Mouse (Mus musculus) neural tube, embryonic 11.5 days (tissue): ENCODE results near the gene Gins1. TPM values are rescaled to one million over a fixed set of nuclear protein-coding genes. Genes with fewer than 3 reads are reported as not detected.

Experiments used
- ATAC-seq: fragments of 200-750 bp; cut with Nextera tagmentation; 2 replicates; pipeline ENCODE4 v1.8.0; 2017; ENCODE audit warnings: moderate number of reproducible peaks, mild to moderate bottlenecking, moderate TSS enrichment, moderate library complexity; ENCODE audit not compliant: insufficient read depth, low FRiP score, low TSS enrichment
- DNase-seq: peaks from one replicate; pipeline ENCODE4 v3.0.0-alpha.2; 2015; ENCODE audit warnings: low spot score
- H3K27ac ChIP-seq: fragments of 300-500 bp; sonication (generic); 2 replicates; pipeline ENCODE4 v1.5.1; 2014; ENCODE audit warnings: low read depth, mild to moderate bottlenecking, low read length
- H3K27me3 ChIP-seq: fragments of 300-500 bp; sonication (generic); 2 replicates; pipeline ENCODE4 v1.6.1; 2014; ENCODE audit warnings: mild to moderate bottlenecking, low read length, mixed read lengths; ENCODE audit not compliant: control insufficient read depth, insufficient read depth
- H3K36me3 ChIP-seq: fragments of 300-500 bp; sonication (generic); 2 replicates; pipeline ENCODE4 v1.6.1; 2014; ENCODE audit warnings: mild to moderate bottlenecking, low read length, moderate library complexity, mixed read lengths; ENCODE audit not compliant: control insufficient read depth, insufficient read depth
- H3K4me1 ChIP-seq: fragments of 300-500 bp; sonication (generic); 2 replicates; pipeline ENCODE4 v1.6.1; 2014; ENCODE audit warnings: low read length, mixed read lengths; ENCODE audit not compliant: control insufficient read depth, insufficient read depth
- H3K4me2 ChIP-seq: fragments of 300-500 bp; sonication (generic); 2 replicates; pipeline ENCODE4 v1.6.1; 2014; ENCODE audit warnings: low read depth, mild to moderate bottlenecking, moderate library complexity
- H3K4me3 ChIP-seq: fragments of 300-500 bp; sonication (generic); 2 replicates; pipeline ENCODE4 v1.5.1; 2014; ENCODE audit warnings: low read depth, low read length
- H3K9ac ChIP-seq: fragments of 300-500 bp; sonication (generic); 2 replicates; pipeline ENCODE4 v1.6.1; 2014; ENCODE audit warnings: mild to moderate bottlenecking, low read length
- H3K9me3 ChIP-seq: fragments of 300-500 bp; sonication (generic); 2 replicates; pipeline ENCODE4 v1.6.1; 2016; ENCODE audit warnings: low read length; ENCODE audit not compliant: control insufficient read depth
- WGBS: fragments of 180-500 bp; shearing (Covaris S2); extraction: QIAGEN DNeasy Blood & Tissue Kit; methylation state at CpG from one replicate; pipeline ENCODE4 v1.1.7; 2014; 5-methylcytosine and 5-hydroxymethylcytosine counted together
- polyA plus RNA-seq: library from polyadenylated mRNA; unstranded; fragments of >200 nt; fragmentation: Nextera tagmentation; extraction: Ambion mirVana; gene quantifications from 2 replicates; pipeline ENCODE4 v1.2.1, GENCODE M21; 2014

Gins1 gene
- polyA plus RNA-seq, 1 experiment from 2014 or later = 60.6 TPM

DNA sequence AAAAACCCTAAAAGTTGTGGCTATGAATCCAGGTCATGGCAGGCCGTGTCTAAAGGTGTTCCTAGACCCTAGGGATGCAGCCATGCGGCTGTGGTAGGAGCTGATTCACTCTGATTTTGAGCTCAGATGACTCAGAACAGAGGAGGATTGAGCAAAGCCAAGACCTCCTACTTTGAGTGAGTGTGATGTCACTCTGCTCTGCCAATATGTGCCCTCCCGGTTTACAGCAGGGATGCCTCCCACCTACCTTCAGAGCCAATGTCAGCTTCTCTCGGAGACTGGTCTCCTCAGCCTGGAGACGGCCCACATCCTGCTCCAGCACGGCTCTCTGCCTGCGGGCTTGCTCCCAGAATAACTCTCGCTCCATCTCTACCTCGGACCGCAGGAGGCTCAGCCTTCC is 54.3 kb downstream of the Gins1 start:
- no peaks in the 10 kb centered on the region for H3K9me3 ChIP-seq
- no peak for DNase-seq
- H3K36me3 ChIP-seq = 0 out of 2 replicates have a peak, but pooled peaks cover 2% of the 10 kb centered on the region
- no peak overlapping the region for H3K27ac ChIP-seq
- H3K4me3 ChIP-seq = no peak overlapping the region
- no peaks in the 10 kb centered on the region for H3K27me3 ChIP-seq
- no peak overlapping the region for H3K4me2 ChIP-seq
- no peaks in the 10 kb centered on the region for H3K4me1 ChIP-seq
- ATAC-seq = no peak
- H3K9ac ChIP-seq = no peak overlapping the region
- 94% methylated on average over 10 of the region's 10 CpGs for WGBS

DNA sequence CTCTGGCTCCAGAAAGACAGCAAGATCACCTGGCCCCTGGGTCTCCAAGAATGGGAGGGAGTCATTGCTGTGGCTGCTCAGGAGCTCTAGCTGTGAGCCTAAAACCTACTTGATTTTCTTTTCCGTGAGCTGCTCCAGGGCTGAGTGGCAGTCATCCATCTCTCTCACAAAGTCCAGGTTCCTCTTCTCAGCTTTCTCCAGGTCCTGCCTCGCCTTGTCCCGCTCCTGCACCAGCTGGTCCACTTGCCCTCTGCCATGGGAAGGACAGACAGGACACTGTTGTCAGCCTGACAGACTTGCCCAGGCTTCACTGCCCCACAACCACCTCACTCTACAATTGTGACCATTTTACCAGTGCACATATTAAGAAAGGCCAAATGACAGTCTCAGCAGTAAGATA is 58.0 kb downstream of the Gins1 start:
- Histone ChIP-seq H3K27ac (no peak overlapping the region), H3K4me2 (no peak overlapping the region), H3K4me1 (no peaks in the 10 kb centered on the region), H3K9me3 (no peaks in the 10 kb centered on the region), H3K36me3 (0 out of 2 replicates have a peak, but pooled peaks cover under 1% of the 10 kb centered on the region), H3K27me3 (no peaks in the 10 kb centered on the region), H3K9ac (no peak overlapping the region), H3K4me3 (no peak overlapping the region)
- no peak for DNase-seq
- no peak for ATAC-seq
- 94% methylated on average over 3 of the region's 3 CpGs for WGBS

DNA sequence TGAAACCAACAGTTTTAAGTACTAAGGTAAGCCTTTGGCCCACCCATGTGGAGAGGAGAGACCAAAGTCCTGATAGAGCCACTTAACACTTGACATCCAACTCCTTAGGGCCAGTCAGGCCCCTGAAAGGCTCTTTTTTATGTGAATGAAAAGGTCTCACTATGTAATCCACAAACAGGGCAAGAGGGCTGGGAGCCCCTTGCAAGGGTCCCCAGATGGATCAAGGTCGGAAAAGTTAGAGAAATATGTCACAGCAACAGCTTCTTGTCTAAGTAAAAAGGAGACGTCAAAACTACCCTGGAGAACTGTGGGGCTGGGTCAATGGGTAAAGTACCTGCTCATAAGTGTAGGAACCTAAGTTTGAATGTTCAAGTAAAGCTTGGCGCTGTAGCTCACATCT is 59.4 kb downstream of the Gins1 start:
- no peak overlapping the region for H3K4me2 ChIP-seq
- H3K9ac ChIP-seq = no peak overlapping the region
- H3K27ac ChIP-seq = no peak overlapping the region
- WGBS = 90% methylated on average over 3 of the region's 3 CpGs
- DNase-seq (no peak), ATAC-seq (no peak)
- no peaks in the 10 kb centered on the region for H3K27me3 ChIP-seq
- H3K4me3 ChIP-seq = no peak overlapping the region
- H3K4me1 ChIP-seq = no peaks in the 10 kb centered on the region
- H3K36me3 ChIP-seq = no peaks in the 10 kb centered on the region
- H3K9me3 ChIP-seq = no peaks in the 10 kb centered on the region

DNA sequence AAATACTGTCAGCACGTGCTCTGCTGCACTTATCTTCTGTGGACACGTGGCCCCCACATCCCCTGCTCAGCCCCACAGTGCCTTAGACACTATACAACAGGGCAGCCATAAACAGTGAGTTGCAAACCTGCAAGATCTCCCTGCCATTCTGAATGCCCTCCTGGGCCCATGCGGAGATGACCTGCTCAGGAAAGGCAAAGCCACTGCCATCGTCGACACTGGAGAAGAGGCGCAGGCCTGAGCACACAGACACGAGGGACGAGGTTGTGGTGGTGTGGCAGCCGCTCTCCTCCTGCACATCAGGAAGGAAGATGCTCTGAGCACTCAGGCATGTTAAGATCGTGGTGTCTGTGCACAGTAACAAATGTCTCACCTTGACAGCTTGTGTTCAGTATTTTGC is 60.8 kb downstream of the Gins1 start:
- H3K4me3 ChIP-seq = no peak overlapping the region
- H3K9me3 ChIP-seq = no peaks in the 10 kb centered on the region
- 92% methylated on average over 10 of the region's 10 CpGs for WGBS
- no peak overlapping the region for H3K4me2 ChIP-seq
- H3K27me3 ChIP-seq = no peaks in the 10 kb centered on the region
- H3K36me3 ChIP-seq = no peaks in the 10 kb centered on the region
- H3K4me1 ChIP-seq = no peaks in the 10 kb centered on the region
- DNase-seq = no peak
- no peak overlapping the region for H3K27ac ChIP-seq
- H3K9ac ChIP-seq = no peak overlapping the region
- no peak for ATAC-seq

DNA sequence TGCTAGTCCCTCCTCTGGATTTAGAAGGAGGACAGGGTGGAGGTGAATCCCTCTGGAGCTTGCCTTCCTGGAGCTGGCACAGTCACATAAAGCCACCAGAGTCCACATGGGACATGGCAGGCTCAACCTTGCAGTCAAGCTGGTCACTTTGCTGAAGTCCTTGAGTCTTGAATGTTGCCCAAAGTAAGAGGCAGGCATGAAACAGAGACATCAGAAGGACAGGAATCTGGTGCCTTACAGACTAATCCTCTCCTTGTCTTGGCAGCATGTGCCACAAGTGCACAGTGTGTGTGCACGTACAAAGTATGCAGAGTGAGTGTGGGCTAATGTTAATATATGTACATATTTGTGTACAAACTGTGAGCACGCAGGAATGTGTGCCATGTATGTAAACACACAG is 62.3 kb downstream of the Gins1 start:
- Histone ChIP-seq H3K9me3 (no peaks in the 10 kb centered on the region), H3K9ac (no peak overlapping the region), H3K27ac (no peak overlapping the region), H3K4me3 (no peak overlapping the region), H3K4me2 (no peak overlapping the region), H3K27me3 (no peaks in the 10 kb centered on the region), H3K4me1 (no peaks in the 10 kb centered on the region), H3K36me3 (no peaks in the 10 kb centered on the region)
- no peak for ATAC-seq
- DNase-seq = no peak
- WGBS = 96% methylated on average over 2 of the region's 2 CpGs

DNA sequence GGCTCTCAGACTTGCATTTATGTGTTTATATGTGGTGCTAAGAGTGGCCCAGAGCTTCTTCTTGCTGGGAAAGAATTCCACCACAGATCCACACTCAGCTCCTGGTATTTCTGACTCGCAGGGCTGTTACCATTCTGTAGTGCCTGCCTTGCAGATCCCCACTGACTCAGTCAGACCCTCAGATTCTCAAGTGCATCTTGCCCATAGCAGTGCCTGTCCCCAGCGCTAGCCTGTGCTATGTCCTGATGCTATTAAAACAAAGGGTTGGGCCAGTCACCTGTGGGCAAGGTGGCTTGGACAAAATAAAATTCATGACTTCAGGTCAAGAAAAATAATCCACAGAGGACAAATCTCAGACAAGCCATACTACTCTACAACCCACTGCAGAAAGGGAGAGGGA is 64.0 kb downstream of the Gins1 start:
- Histone ChIP-seq H3K27me3 (no peaks in the 10 kb centered on the region), H3K4me1 (no peaks in the 10 kb centered on the region), H3K4me2 (no peak overlapping the region), H3K9ac (no peak overlapping the region), H3K4me3 (no peak overlapping the region), H3K9me3 (no peaks in the 10 kb centered on the region), H3K36me3 (peaks cover 4% of the 10 kb centered on the region; the same call in 1 of the 2 replicates), H3K27ac (no peak overlapping the region)
- WGBS = 89% methylated on average over 2 of the region's 2 CpGs
- ATAC-seq = no peak
- DNase-seq = no peak

DNA sequence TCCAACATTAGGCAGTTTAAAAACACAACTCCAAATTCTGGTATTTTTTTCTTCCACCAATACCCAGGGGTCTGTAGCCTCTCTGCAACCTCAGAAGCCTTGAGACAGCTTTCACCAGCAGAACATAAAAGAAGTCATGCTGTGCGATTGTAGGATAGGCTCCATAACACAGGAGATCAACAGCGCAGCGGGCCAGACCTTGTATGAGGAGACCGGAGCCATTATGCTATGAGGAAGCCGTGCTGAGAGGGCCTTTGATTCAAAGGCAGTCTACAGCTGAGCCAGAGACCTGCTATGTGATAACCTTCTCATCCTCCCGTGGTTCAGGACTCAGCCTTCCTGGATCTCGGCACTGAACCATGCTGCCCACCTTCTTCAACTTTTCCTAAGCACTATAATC is 66.7 kb downstream of the Gins1 start:
- H3K36me3 ChIP-seq = peaks cover 4% of the 10 kb centered on the region; the same call in 1 of the 2 replicates

DNA sequence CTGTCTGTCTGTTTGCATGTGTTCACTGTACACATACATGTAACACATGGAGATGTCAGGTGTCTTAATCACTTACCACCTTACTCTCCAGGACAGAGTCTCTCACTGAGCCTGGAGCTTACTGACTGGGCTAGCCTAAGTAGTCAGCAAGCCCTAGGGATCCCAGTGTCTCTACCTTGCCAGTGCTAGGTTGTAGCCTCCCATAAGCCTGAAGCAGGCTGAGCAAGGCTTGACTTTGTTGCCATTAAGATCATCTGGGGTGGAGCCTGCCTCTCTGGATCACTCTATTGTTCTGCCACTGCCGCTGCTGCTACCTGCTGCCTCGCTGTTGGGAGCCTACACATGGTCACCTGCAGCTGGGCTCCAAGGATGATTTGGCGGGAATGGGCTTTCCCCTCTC is 67.5 kb downstream of the Gins1 start:
- no peaks in the 10 kb centered on the region for H3K4me1 ChIP-seq
- H3K27ac ChIP-seq = no peak overlapping the region
- ATAC-seq = no peak
- WGBS = 94% methylated on average over 3 of the region's 3 CpGs
- H3K27me3 ChIP-seq = no peaks in the 10 kb centered on the region
- H3K9ac ChIP-seq = no peak overlapping the region
- H3K4me2 ChIP-seq = no peak overlapping the region
- H3K4me3 ChIP-seq = no peak overlapping the region
- no peaks in the 10 kb centered on the region for H3K9me3 ChIP-seq
- no peak for DNase-seq
- peaks cover 4% of the 10 kb centered on the region; the same call in 1 of the 2 replicates for H3K36me3 ChIP-seq

More for the DNA sequence above, 66.7 kb downstream of the Gins1 start:
- Histone ChIP-seq H3K27ac (no peak overlapping the region), H3K9ac (no peak overlapping the region), H3K27me3 (no peaks in the 10 kb centered on the region), H3K9me3 (no peaks in the 10 kb centered on the region), H3K4me3 (no peak overlapping the region), H3K4me2 (no peak overlapping the region), H3K4me1 (no peaks in the 10 kb centered on the region)
- no peak for ATAC-seq
- WGBS = 79% methylated on average over 7 of the region's 7 CpGs
- no peak for DNase-seq

DNA sequence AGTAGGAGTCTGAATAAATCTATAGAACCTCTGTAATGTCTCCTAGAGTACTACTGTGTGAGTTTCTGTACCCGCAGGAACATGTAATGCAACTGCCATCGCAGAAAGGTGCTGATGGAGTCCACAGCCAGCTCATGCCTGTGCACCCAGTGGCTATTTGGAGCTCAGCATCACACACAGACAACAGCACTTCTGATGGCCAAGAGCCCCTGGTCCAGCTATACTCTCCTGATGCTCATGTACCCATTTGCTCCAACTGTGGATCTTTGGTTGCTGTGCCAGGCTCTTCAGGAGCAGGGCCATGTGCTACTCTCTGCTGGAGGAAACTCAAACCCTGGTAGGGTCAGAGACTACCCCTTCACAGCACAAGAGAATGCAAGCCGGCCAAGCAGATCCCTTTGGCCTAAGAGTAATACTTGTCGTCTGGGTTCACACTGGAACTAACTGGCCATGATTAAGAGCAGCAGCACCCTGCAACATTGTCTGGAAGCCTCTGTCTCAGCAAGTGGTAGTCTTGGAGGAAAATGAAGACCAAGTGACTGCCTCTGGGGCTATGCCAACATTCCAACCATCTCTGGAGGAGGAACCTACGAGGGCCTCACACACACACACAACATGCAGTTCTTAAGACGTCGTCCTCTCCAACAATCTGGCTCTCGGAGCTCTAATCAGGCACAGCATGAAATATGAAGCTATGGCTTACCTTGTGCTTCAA is 68.4 kb downstream of the Gins1 start:
- Histone ChIP-seq H3K27ac (no peak overlapping the region), H3K36me3 (peaks cover 4% of the 10 kb centered on the region; the same call in 1 of the 2 replicates), H3K4me2 (no peak overlapping the region), H3K9ac (no peak overlapping the region), H3K9me3 (no peaks in the 10 kb centered on the region), H3K4me1 (no peaks in the 10 kb centered on the region), H3K4me3 (no peak overlapping the region), H3K27me3 (no peaks in the 10 kb centered on the region)
- ATAC-seq (no peak), DNase-seq (no peak)
- 91% methylated on average over 8 of the region's 8 CpGs for WGBS
